Mouse (Mus musculus) lung, adult 18-20 months (tissue): ENCODE data around the gene AC129217.1.

Experiments used
- DNase-seq, 2 experiments: peaks; one replicate each; pipeline ENCODE4 v3.0.0; 2022; ENCODE audit warnings: mixed read lengths in 2 of 2

AC129217.1 gene

DNA sequence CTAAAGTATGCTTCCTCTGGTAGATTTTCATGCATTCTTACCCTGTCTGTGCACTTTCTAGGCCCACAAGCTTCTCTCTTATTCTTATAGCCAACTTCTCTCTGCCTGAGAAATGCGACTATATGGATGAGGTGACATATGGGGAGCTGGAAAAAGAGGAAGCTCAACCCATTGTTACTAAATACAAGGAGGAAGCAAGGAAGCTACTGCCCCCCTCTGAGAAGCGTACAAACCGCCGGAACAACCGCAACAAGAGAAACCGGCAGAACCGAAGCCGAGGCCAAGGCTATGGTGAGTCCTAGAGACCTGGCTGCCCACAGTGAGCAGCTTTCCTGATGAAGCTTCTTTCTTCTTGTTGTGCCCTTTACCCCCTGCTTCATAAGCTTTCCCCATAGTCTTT lies at the start of gene AC129217.1:
TSS of gene AC129217.1 (plus strand) at position 114 of the 400 bp plus-strand sequence.
- DNase-seq: peak in 1 of 2 experiments; percentile 12

DNA sequence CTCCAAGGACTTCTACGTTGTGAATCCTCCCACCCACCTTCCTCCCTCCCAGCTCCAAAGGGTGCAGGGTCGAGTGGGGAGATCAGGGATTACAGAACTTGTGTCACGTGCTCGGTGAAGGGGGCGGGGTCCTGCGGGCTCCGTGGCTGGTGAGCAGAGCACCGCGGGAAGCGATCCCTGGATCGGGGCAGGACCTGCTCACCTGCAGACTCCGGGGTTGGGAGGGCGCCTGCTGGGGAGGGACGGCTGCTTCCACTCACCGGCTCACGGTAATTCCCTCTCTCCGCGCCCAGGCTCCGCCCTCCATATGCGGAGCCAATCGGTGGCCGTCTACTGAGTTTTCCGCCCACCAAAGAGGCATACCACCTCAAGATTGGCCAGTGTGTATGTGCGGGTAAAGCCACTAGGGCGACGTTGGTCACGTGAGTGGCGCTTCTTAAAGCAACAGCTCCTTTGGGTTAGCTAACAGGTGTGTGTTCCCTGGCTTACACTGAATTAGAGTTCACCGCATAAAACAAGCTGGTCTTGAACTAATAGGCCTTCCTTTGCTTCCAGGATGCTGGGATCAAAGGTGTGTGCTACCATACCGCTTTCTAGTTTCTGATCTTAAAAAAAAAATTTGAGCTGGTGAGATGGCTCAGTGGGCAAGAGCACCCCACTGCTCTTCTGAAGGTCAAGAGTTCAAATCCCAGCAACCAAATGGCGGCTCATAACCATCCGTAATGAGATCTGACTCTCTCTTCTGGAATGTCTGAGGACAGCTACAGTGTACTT lies 43.4 kb upstream of the AC129217.1 start, which contains the start of gene Taf6l:
TSS of gene Taf6l (minus strand) at position 410 of the 774 bp plus-strand sequence.
- DNase-seq: peak; percentile 96

DNA sequence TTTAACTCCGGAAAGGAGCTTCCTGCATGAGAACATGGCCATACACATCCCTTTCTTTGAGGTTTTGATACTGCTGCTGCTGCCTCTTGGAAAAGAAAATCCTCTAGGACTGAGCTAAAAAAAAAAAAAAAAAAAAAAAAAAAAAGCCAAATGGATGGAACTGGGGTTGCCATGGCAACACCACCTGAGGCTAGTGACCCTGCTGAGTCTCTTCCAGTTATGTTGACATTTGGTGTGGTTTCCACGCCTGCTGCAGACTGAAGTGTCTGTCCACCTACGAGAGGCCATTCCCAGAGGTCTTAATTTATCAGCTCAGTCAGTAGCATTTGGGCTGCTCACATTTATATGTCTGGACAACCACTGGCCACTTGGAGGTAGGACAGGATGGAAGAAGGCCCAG lies 41.1 kb upstream of the AC129217.1 start:
- no peak for DNase-seq

DNA sequence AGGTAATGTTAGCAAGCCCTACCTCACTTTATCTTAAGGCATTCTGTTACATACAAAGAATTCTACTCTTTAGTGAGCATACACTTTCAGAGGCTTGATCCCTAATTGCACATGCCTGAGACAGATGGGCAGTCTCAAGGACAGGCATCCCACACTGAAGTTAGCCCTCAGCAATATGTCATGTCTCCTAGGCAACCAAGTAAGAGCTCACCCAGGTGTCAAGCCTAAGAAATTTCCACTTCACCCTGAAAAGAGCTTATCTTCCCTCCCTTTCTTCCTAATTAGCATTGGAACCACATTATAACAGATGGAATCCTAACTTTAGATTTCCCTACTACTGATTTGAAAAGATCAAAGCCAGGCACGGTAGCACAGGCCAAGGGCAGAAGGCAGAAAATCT lies 40.4 kb upstream of the AC129217.1 start:
- DNase-seq: no peak

DNA sequence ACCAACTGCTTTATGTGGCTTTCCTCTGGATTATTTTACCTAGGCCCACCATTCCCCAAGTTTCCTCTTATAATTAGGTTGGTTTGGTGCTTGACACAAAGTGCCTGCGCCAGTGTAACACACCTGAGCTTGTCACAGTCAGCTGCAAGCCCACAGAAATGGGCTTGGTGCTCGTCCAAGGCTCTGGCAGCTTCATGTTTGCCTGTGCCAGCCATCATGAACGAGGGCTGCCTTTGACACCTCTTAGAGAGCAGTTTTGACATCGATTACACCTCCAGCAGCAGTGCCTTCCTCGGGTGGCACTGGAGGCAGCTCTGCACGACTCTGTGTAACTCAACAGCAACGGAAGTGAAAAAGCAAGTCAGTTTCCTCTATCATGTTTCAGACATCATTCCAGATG lies 39.4 kb upstream of the AC129217.1 start:
- no peak for DNase-seq

DNA sequence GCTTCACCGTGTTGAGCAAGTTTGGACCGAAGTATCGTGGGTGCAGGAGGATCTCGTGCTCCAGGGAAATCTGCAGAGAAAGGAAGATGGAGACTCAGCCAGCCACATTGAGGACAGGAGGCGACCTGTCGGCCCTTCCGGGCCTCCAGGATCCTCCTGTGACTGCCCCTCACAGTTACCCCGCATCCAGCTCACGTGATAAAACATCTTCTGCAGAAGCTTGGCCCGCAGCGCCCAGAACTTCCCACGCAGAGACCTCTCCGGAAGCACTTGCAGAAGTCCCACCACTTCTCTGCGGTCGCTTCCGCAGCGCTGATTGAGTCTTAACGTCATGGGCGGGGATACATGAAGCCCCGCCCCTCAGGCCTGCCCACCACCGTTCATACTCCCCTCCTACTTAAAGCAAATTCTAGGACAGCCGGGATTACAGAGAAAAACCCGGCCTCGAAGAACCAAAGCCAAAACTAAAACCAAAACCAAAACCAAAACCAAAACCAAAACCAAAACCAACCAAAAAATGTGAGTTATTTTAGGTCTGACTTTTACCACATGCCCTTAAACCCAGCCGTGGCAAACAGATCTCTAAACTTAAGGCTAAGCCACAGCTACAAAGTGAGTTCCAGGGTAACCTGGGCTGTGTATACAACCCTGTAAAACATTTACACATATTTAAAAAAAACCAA lies 31.2 kb upstream of the AC129217.1 start, which contains the start of gene Polr2g:
TSS of gene Polr2g (minus strand) at position 314 of the 683 bp plus-strand sequence.
- DNase-seq: peak; percentile 93 to 94

DNA sequence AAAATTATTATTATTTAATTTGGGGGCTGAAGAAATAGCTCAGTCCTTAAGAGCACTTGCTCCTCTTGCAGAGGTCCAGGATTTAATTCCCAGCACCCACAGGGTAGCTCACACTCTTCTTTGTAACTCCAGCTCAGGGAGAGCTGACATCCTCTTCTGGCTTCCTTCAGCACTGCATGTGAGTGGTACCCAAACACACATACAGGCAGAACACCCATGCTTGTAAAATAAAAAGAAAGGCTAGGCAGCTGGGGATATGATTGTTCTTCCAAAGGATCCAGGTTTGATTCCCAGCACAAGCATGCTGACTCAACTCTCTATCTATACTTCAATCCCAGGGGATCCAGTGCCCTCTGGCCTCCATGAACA lies 30.6 kb upstream of the AC129217.1 start:
- DNase-seq: no peak

DNA sequence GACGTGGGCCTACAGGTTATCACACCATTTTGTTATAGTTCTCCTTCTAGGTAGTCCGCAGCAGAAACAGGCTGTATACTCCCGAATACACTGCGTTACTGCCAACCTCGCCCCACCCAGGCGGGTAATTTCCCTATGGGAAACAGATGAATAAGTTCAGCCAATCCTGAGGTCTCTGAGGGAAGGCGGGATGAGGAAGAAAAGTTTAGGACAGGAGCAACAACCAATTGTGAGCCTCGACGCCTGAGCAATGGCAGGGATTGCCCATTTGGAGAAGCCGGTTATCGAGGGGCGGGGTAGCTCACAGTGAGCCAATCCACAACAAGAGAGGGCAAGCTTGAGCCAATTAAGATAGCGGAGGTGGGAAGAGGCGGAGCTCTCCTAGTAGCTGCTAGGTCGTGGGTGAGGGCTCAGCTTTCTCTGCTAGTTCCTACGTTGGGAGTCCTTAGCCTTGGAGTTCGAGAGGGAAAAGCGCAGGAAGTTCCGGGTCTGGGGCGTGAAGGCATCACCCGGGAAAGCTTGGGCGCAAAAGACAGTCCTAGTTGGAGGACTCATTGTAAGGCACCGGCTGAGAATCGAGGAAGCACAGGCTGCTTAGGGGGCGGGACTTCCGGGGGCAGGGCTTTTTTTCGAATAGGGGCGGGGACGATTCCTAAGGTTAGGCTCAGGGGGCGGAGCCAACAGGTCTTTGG lies 27.3 kb upstream of the AC129217.1 start, which contains the start of gene Zbtb3:
TSS of gene Zbtb3 (plus strand) at position 426 of the 692 bp plus-strand sequence.
- peak; percentile 98 for DNase-seq

DNA sequence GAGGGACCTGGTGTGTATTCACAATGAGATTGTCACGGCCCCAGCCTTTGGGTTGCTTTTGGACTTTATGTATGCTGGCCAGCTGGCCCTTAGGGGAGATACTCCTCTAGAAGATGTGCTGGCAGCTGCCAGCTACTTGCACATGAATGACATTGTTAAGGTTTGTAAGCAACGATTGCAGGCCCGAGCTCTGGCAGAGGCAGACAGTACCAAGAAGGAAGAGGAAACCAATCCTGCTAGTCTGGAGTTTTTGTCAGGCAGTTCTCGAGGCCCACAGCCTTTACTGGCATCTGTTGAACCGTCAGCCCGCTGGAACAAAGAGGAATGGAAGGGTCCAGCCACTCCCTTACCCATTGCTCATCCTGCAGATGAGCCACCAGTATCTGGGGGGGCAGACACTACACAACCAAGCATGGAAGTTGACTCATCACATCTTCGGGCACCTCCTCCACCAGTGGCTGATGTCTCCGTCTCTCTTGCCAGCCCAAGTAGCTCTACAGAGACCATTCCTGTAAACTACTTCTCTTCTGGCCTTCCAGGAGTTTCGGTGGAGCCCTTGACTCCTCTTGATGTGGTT lies 26.3 kb upstream of the AC129217.1 start:
- no peak for DNase-seq

DNA sequence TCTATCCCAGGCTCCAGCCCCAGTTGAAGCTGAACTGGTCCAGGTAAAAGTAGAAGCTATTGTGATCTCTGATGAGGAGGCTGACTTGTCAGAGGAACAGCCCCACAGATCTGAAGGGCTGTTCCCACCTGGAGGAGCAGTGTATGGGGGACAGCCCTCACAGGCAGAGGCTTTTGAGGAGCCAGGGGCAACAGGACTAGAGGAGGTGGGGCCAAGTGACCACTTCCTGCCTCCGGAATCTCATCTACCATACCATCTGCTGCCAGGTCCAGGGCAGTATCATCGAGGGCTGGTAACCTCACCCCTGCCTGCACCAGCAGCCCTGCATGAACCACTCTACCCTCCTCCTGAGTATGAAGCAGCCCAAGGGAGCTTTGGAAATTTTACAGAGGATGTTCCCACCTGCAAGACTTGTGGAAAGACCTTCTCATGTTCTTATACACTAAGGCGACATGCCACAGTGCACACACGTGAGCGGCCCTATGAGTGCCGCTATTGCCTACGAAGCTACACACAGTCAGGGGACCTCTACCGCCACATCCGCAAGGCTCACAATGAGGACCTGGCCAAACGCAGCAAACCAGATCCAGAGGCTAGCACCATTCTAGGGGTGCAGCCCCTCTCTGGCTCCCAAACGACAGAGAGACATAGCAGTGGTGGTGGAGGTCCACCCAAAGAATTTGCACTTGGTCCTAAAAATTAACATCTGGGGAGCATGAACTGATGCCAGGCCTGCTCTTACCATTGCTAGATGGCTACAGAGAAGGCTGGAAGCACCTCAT lies 25.5 kb upstream of the AC129217.1 start:
- DNase-seq: no peak

DNA sequence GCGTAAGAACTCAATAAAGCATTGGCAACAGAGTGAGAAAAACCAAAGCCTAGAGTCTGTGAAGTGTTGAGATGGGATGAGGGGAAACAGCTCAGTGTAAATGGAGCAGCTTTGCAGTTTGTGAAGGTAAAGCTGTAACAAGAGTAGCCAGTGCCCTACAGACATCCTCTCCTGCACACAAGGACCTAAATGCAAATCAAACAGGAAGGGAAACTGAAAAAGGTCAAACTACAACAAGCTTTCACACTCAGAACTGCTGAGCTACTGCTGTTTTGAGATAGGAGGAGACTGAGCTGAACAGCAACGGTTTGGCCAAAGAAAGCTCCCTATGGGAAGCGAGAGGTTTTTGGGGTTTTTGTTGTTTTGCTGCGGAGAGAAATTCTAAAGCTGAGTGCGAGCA lies 22.8 kb upstream of the AC129217.1 start:
- no peak for DNase-seq

DNA sequence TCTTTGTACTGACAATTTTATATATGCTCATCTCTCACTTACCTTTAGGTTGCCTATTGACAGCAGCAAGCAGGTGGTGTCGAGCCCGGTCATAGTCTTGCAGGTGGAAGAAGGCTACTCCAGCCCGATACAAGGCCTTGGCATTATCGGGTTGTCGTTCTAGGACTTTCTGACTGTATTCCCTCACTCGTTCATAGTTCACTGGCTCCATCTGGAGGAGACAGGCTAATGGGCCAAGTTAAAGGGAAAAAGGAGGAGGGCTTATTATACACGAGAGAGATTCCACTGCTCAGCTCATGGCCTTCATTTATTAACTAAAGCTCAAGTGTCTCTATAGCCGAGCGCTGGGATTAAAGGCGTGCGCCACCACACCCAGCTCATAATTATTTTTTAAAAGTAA lies 13.8 kb upstream of the AC129217.1 start:
- no peak for DNase-seq

DNA sequence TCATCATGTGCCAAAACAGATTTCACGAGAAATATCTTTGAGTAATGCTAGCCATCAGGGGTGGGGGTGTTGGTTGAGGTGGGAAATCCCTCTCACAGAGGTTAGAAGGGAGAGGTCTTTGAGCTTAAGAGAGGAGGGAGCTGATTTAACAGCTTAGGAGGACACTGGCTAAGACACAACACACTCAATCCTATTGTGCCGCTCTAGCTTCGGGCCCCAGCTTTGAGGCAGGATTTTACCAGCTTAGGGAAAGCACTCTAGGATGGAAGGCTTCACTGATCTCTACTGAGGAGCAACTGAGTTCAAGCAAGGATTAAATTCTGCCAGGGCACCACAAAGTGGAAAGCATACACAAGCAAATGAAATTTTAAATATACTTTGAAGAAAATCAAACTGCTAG lies 12.6 kb upstream of the AC129217.1 start:
- DNase-seq: no peak

DNA sequence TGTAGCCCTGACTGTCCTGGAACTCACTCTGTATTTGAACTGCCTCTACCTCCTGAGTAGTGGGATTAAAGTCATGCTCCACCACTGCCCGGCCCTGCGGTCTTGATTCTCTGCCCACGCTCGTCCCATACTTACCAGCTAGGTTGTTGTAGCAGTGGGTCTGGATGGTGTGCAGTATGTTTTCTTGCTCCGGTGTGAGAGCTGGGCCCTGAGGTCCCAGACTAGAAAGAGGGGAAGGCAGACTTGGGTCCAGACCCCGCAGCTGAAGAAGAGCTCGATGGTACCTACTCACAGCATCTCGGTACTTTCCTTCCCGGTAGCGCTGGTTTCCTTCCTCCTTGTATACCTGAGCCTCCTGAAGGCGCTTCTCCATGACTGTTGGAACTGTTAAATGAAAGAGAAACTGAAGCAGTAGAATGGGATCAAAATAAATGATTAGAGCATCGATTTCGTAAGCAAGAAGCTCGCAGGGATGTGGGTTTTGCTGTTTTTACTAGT lies 11.2 kb upstream of the AC129217.1 start:
- DNase-seq: no peak

DNA sequence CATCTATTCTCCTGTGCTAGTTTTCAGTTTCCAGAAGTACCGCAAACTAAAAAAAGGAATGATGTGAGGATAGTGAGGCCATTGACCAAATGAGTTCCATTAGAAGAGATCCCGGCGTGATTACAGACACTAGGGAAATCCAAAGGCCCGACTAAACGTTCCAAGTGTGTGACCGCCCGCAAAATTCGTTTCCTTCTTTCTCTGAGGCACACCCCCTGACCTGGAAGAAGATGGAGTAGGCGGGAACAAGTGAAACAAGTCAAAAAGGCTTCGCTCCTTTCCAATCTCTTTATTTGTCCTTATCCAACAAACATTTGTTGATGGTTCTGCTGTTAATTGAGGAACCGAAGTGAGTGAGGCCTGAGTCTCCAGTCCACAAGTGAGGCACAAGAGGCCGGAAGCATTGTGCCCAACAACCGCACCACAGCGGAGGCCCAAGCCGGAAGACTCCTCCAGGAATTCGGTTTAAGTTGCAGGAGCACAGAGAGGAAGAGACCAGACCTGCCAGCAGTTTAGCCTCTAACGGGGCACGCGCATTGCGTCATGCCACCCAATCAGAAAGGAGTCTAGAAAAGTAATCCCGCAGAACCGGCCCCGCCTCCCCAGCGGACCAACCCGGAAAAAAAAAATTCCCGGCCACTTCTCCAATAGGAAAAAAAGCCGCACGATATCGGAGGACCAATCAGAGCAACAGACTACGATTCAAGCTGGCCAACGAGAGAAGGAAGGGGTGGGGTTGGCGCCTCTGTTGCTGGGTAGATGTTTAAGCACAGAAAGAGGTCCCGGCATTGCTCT lies 10.6 kb upstream of the AC129217.1 start, which contains the start of gene Ttc9c:
TSS of gene Ttc9c (minus strand) at position 533 of the 795 bp plus-strand sequence.
- peak; percentile 99 for DNase-seq

DNA sequence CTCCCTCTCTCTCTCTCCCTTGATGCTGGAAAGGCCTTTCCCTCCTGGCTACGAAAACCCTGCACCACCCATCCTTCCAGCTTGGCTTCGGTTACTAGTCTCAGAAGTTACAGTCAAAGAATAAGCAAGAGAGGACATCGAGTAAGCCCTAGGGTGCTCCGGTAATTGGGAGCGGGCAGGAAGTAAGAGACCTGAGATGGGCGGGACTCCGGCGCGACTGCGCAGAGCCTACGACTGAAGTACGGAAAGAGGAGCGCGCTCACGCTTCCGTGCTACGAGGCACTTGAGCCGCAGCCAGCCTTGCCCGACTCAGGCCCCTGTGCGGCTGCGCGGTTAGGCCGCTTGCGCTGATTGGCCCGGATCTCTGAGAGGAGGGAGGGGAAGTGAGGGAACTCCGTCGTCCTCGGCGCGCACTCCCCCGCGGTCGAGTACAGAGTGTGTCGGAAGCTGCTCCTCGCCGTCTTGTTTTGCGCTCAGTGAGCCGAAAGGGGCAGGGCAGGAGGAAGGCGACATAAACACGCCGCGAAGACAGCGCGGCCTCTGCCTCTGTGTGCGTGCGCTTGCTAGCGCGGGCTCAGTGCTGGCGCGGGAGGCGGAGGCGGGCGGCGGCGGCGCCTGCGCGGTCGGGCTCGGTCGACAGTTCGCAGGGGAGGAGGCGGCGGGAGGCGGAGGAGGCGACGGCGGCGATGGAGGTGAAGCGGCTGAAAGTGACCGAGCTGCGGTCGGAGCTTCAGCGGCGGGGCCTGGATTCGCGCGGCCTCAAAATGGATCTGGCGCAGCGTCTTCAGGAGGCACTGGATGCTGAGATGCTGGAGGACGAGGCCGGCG lies 9.8 kb upstream of the AC129217.1 start, which contains the start of gene Hnrnpul2:
TSS of gene Hnrnpul2 (plus strand) at position 415 of the 828 bp plus-strand sequence.
- DNase-seq: peak; percentile 99

DNA sequence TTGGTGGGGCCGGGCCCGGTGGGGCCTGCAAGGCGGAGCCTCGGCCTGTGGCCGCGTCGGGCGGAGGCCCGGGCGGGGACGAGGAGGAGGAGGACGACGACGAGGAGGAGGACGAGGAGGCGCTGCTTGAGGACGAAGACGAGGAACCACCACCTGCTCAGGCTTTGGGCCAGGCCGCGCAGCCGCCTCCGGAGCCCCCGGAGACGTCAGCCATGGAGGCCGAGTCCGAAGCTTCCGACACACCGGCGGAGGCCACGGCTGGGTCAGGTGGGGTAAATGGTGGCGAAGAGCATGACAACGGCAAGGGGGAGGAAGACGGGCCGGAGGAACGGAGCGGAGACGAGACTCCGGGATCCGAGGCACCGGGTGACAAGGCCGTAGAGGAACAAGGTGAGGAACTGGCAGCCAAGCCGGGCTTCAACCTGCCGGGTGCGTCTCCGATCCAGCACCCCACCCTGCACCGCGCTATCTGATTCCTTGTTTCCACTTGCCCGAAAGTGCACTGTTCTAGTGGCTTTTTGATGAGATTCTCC lies 9.1 kb upstream of the AC129217.1 start:
- DNase-seq: no peak

DNA sequence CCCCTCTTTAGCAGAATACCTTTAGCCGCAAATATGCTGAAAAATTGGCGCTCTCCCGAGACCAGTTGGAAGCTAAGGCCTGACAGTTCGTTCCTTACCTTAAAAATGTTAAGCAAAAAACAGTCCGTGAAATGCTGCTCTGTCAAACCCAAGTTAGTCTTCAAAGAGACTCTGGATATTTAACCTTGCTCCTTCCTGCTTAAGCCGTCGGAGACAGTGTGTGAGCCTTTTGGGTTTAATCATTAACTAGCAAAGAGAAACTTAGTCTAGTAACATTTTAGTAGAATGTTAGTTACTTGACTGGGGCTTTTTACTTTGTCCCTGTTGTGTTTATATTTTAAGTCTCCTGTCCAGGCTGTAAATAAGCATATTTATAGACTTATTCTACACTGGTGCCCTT lies 8.4 kb upstream of the AC129217.1 start:
- no peak for DNase-seq

DNA sequence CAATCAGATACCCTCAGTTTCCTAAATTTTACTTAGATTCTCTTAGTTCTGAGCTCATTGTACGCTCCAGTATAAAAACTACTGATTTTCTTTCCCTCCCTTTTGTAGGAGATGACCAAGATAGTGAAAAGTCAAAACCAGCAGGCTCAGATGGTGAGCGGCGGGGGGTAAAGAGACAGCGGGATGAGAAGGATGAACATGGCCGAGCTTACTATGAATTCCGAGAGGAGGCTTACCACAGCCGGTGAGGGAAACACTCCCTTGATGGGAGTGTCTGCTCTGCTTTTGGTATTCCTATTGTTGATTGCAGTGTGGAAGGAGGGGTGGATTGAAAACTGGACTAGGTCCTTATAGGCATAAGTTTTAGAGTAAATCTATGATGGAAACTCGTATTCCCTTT lies 6.9 kb upstream of the AC129217.1 start:
- DNase-seq: no peak

DNA sequence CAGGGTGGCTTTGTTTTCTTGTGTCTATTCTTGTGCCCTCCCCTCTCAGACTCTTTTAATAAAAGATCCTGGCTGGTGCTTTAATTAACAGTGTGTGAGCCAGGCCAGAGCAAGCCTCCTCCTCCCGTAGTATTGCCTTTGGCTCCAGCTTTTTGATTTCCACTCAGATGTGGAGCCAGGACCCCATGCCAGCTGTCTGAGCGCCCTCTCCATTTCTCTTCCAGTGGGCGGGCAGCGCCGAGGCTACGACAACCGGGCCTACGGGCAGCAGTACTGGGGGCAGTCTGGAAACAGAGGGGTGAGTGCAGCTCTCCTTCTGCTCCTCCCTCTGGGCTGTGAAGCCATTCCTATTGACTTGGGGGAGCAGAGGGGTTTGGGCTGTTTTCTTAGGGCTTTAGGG lies 1.1 kb downstream of the AC129217.1 start:
- DNase-seq: no peak
